Mouse (Mus musculus): ENCODE measurements around the gene Pnmal2.
A peak's percentile ranks its signal among the peaks of the same experiment; 100 is the strongest.

Gene Pnmal2

GRCm38 (mm10) chr7:16982859-16983568 lies 38.5 kb downstream of the Pnmal2 start, which contains the start of gene Gm42372:
Gm42372 (plus strand) TSS chr7:16983086.
- DNase-seq (ENCODE audit: low spot score), result no peak

- DNase-seq (ENCODE audit: low spot score), result no peak
Measured at GRCm38 (mm10) chr7:16987541-16988149, 43.2 kb downstream of the Pnmal2 start.

GRCm38 (mm10) chr7:16988405-16988804 lies 43.9 kb downstream of the Pnmal2 start:
- DNase-seq (ENCODE audit: low spot score), result peak; percentile 61

GRCm38 (mm10) chr7:16990006-16990744 lies 45.7 kb downstream of the Pnmal2 start:
- DNase-seq (ENCODE audit: low spot score), result no peak

- peak; percentile 30 for DNase-seq (ENCODE audit: low spot score)
Measured at GRCm38 (mm10) chr7:16991681-16992450, 47.4 kb downstream of the Pnmal2 start.

GRCm38 (mm10) chr7:16992451-16992807 lies 47.9 kb downstream of the Pnmal2 start, which contains the start of gene Ccdc8:
Ccdc8 (plus strand) TSS chr7:16992708.
- DNase-seq (ENCODE audit: low spot score), result no peak

- peak; percentile 80 for DNase-seq (ENCODE audit: low spot score)
Measured at GRCm38 (mm10) chr7:16993651-16994399, 49.3 kb downstream of the Pnmal2 start.

- no peak for DNase-seq (ENCODE audit: low spot score)
Measured at GRCm38 (mm10) chr7:16994400-16994799, 49.9 kb downstream of the Pnmal2 start.

GRCm38 (mm10) chr7:16995345-16995744 lies 50.9 kb downstream of the Pnmal2 start:
- no peak for DNase-seq (ENCODE audit: low spot score)

Data from ovary, postnatal 10 days (tissue).